In genomic region chr1:82608646-82609262, GRCm38 (mm10) we compare ENCODE assay signal across 17 mouse cellular contexts. TPM values are rescaled to one million over a fixed set of nuclear protein-coding genes. Genes with fewer than 3 reads are reported as not detected.
DNase-seq lines count a peak whose midpoint lies in the region; ATAC-seq and TF ChIP-seq lines count a peak whose summit lies in the region.
"Had no signal": no experiment of that assay in that cellular context is flagged by ENCODE, and none has a peak within 500 bp of the region (broad histone marks: within the 10 kb centered on the region; RNA-seq: fewer than 3 reads in every experiment).

No protein-coding gene starts in this region.

- TF ChIP-seq POLR2A in kidney, adult 2 months (IDR thresholded peaks at IDR 0.05; ENCODE audit: low read depth, low read length): no peak

- no peak overlapping the region for H3K4me2 ChIP-seq in kidney, embryonic 15.5 days
- H3K4me2 ChIP-seq: hindbrain, embryonic 12.5 days; limb, embryonic 15.5 days; neural tube, embryonic 15.5 days had no signal

- H3K9me3 ChIP-seq in kidney, embryonic 15.5 days (replicated peaks): no peaks in the 10 kb centered on the region
- H3K9me3 ChIP-seq: hindbrain, embryonic 12.5 days; limb, embryonic 15.5 days; neural tube, embryonic 15.5 days had no signal

- no peak for TF ChIP-seq CTCF in kidney, adult 2 months (conservative IDR thresholded peaks at IDR 0.05; ENCODE audit: insufficient read depth, insufficient read length, low read depth, low read length)

- H3K27ac ChIP-seq in kidney, adult 2 months (ENCODE audit: insufficient read depth, low read depth, low read length): peak overlapping the region; percentile 40
- no peak overlapping the region for H3K27ac ChIP-seq in kidney, embryonic 15.5 days
- H3K27ac ChIP-seq: hindbrain, embryonic 12.5 days; limb, embryonic 15.5 days; neural tube, embryonic 15.5 days had no signal

- no peak overlapping the region for H3K4me3 ChIP-seq in kidney, adult 2 months (ENCODE audit: insufficient read depth, low read depth, low read length)
- no peak overlapping the region for H3K4me3 ChIP-seq in kidney, embryonic 15.5 days (replicated peaks)
- H3K4me3 ChIP-seq: hindbrain, embryonic 12.5 days; limb, embryonic 15.5 days; neural tube, embryonic 15.5 days had no signal

- H3K36me3 ChIP-seq in kidney, adult 2 months (ENCODE audit: control insufficient read depth, insufficient read depth, low read length): peaks cover 1% of the 10 kb centered on the region; the same call in 1 of the 2 replicates
- H3K36me3 ChIP-seq in kidney, embryonic 15.5 days: no peaks in the 10 kb centered on the region
- H3K36me3 ChIP-seq: hindbrain, embryonic 12.5 days; limb, embryonic 15.5 days; neural tube, embryonic 15.5 days had no signal

- WGBS in kidney, adult 2 months: 18% methylated on average over 9 of the region's 9 CpGs
- 64% methylated on average over 9 of the region's 9 CpGs for WGBS in kidney, embryonic 15.5 days

- H3K4me1 ChIP-seq in kidney, adult 2 months (ENCODE audit: control insufficient read depth, insufficient read depth, low read length): peaks cover 53% of the 10 kb centered on the region
- peaks cover 12% of the 10 kb centered on the region for H3K4me1 ChIP-seq in kidney, embryonic 15.5 days
- H3K4me1 ChIP-seq: hindbrain, embryonic 12.5 days; limb, embryonic 15.5 days; neural tube, embryonic 15.5 days had no signal

- H3K27me3 ChIP-seq in kidney, adult 2 months (replicated peaks; ENCODE audit: control insufficient read depth, insufficient read depth, low read length): no peaks in the 10 kb centered on the region
- H3K27me3 ChIP-seq in kidney, embryonic 15.5 days: no peaks in the 10 kb centered on the region
- H3K27me3 ChIP-seq: hindbrain, embryonic 12.5 days; limb, embryonic 15.5 days; neural tube, embryonic 15.5 days had no signal

- DNase-seq in gastrocnemius, adult 18-20 months (ENCODE audit: low spot score): peak; percentile 29
- DNase-seq in gastrocnemius, postnatal 25 days: no peak
- DNase-seq in kidney, adult 2 months: peak; percentile 82
- peak; percentile 28 for DNase-seq in lung, postnatal 36 days
- no peak for DNase-seq in lung, postnatal 4 days
- DNase-seq in skeletal muscle tissue, adult 2 months (ENCODE audit: low read depth, low spot score): peak; percentile 39
- no peak for DNase-seq in retina, postnatal 1 day
- DNase-seq: adrenal gland, postnatal 25 days; lung, adult 18-20 months; thymus, adult 18-20 months had no signal

- H3K9ac ChIP-seq in kidney, embryonic 15.5 days: no peak overlapping the region
- H3K9ac ChIP-seq: hindbrain, embryonic 12.5 days; limb, embryonic 15.5 days; neural tube, embryonic 15.5 days had no signal

- ATAC-seq in kidney, embryonic 15.5 days (replicated peaks; ENCODE audit: low FRiP score): no peak
- ATAC-seq: forebrain, embryonic 16.5 days had no signal

RNA-seq across cellular contexts. Expression of gene Col4a3, which starts 22.0 kb away (rescaled TPM):
- under 1 TPM; 0.50 to 0.59 TPM for total RNA-seq in gastrocnemius, adult 18-20 months (2021)
- total RNA-seq in gastrocnemius, postnatal 25 days (2021): 1 to 10 TPM; 1.0 to 1.3 TPM
- polyA plus RNA-seq in kidney, adult 2 months (2012; rRNA removed): 57.7 and 78.6 TPM in 2 replicates
- 2.6 and 2.8 TPM in 2 replicates for polyA plus RNA-seq in kidney, embryonic 15.5 days (2015; fragmentation: Nextera tagmentation; extraction: Ambion mirVana)
- total RNA-seq: granulocyte monocyte progenitor cell, adult 5-6 weeks; megakaryocyte-erythroid progenitor cell, adult 5-6 weeks had no signal

RNA-seq across cellular contexts. Expression of gene Col4a4, which starts 22.1 kb away (rescaled TPM):
- total RNA-seq in gastrocnemius, adult 18-20 months (2021): 1 to 10 TPM; 1.0 to 1.3 TPM
- 1 to 10 TPM; 1.6 to 1.7 TPM for total RNA-seq in gastrocnemius, postnatal 25 days (2021)
- polyA plus RNA-seq in kidney, adult 2 months (2012; rRNA removed): 29.4 and 32.7 TPM in 2 replicates
- polyA plus RNA-seq in kidney, embryonic 15.5 days (2015; fragmentation: Nextera tagmentation; extraction: Ambion mirVana): 3.4 and 3.8 TPM in 2 replicates
- total RNA-seq: granulocyte monocyte progenitor cell, adult 5-6 weeks; megakaryocyte-erythroid progenitor cell, adult 5-6 weeks had no signal

Comparison
In these comparisons a context has a peak if more than half of its experiments do, and no peak if none do; other contexts are left out.
1. DNase-seq: peak in gastrocnemius, adult 18-20 months (single experiment), kidney, adult 2 months (single experiment), lung, postnatal 36 days (single experiment) and skeletal muscle tissue, adult 2 months (single experiment); none in gastrocnemius, postnatal 25 days (single experiment), lung, postnatal 4 days (0 of 2) and retina, postnatal 1 day (single experiment).